Mouse (Mus musculus) intestine, embryonic 15.5 days (tissue): ENCODE results near the gene Ergic1. TPM values are rescaled to one million over a fixed set of nuclear protein-coding genes. Genes with fewer than 3 reads are reported as not detected.

Experiments
- ATAC-seq: fragments of 200-750 bp; cut with Nextera tagmentation; 2 replicates; pipeline ENCODE4 v1.8.0; 2017; ENCODE audit warnings: moderate TSS enrichment, moderate library complexity
- H3K27ac ChIP-seq: fragments of 300-500 bp; sonication (generic); 2 replicates; pipeline ENCODE4 v1.5.1; 2015; ENCODE audit warnings: mild to moderate bottlenecking, inconsistent platforms
- H3K27me3 ChIP-seq: fragments of 300-500 bp; sonication (generic); replicated peaks from 2 replicates; pipeline ENCODE4 v1.6.1; 2015; ENCODE audit warnings: inconsistent platforms
- H3K36me3 ChIP-seq: fragments of 300-500 bp; sonication (generic); 2 replicates; pipeline ENCODE4 v1.6.1; 2015; ENCODE audit warnings: inconsistent platforms
- H3K4me1 ChIP-seq: fragments of 300-500 bp; sonication (generic); replicated peaks from 2 replicates; pipeline ENCODE4 v1.6.1; 2015; ENCODE audit warnings: inconsistent platforms
- H3K4me2 ChIP-seq: fragments of 300-500 bp; sonication (generic); replicated peaks from 2 replicates; pipeline ENCODE4 v1.6.1; 2015; ENCODE audit warnings: mild to moderate bottlenecking, inconsistent platforms
- H3K4me3 ChIP-seq: fragments of 300-500 bp; sonication (generic); replicated peaks from 2 replicates; pipeline ENCODE4 v1.5.1; 2015; ENCODE audit warnings: inconsistent platforms
- H3K9ac ChIP-seq: fragments of 300-500 bp; sonication (generic); 2 replicates; pipeline ENCODE4 v1.6.1; 2015; ENCODE audit warnings: inconsistent platforms
- H3K9me3 ChIP-seq: fragments of 300-500 bp; sonication (generic); 2 replicates; pipeline ENCODE4 v1.6.1; 2016; ENCODE audit warnings: inconsistent platforms
- WGBS: fragments of 180-500 bp; shearing (Covaris S2); methylation state at CpG from one replicate; pipeline ENCODE4 v1.1.7; 2015; 5-methylcytosine and 5-hydroxymethylcytosine counted together
- polyA plus RNA-seq: library from polyadenylated mRNA; unstranded; fragments of >200 nt; fragmentation: Nextera tagmentation; extraction: Ambion mirVana; gene quantifications from 2 replicates; pipeline ENCODE4 v1.2.1, GENCODE M21; 2015

Gene Ergic1
- polyA plus RNA-seq, 1 experiment from 2014 or later = 97.0 TPM

GRCm38 (mm10) chr17:26528751-26529150 is 32.5 kb upstream of the Ergic1 start:
- no peak overlapping the region for H3K4me2 ChIP-seq
- 87% methylated on average over 6 of the region's 6 CpGs for WGBS

GRCm38 (mm10) chr17:26529791-26530241 is 31.5 kb upstream of the Ergic1 start:
- Histone ChIP-seq H3K9me3 (no peaks in the 10 kb centered on the region), H3K4me3 (no peak overlapping the region), H3K27ac (no peak overlapping the region), H3K27me3 (no peaks in the 10 kb centered on the region), H3K4me1 (peaks cover 10% of the 10 kb centered on the region; the same call in 1 of the 2 replicates), H3K36me3 (no peaks in the 10 kb centered on the region), H3K4me2 (no peak overlapping the region), H3K9ac (no peak overlapping the region)
- no peak for ATAC-seq
- 73% methylated on average over 5 of the region's 5 CpGs for WGBS

More at GRCm38 (mm10) chr17:26528751-26529150, 32.5 kb upstream of the Ergic1 start:
- Histone ChIP-seq H3K4me1 (peaks cover 6% of the 10 kb centered on the region; the same call in 1 of the 2 replicates), H3K4me3 (no peak overlapping the region), H3K27me3 (no peaks in the 10 kb centered on the region), H3K27ac (no peak overlapping the region), H3K9ac (no peak overlapping the region), H3K9me3 (no peaks in the 10 kb centered on the region), H3K36me3 (no peaks in the 10 kb centered on the region)
- no peak for ATAC-seq

- 39% methylated on average over 3 of the region's 3 CpGs for WGBS
- Histone ChIP-seq H3K9me3 (no peaks in the 10 kb centered on the region), H3K4me3 (no peak overlapping the region), H3K36me3 (no peaks in the 10 kb centered on the region), H3K27me3 (no peaks in the 10 kb centered on the region), H3K4me1 (peaks cover 10% of the 10 kb centered on the region; the same call in 1 of the 2 replicates), H3K4me2 (no peak overlapping the region), H3K9ac (no peak overlapping the region), H3K27ac (0 out of 2 replicates have a peak overlapping the region, but pooled peaks have one; percentile 40)
- peak; percentile 41 for ATAC-seq
Observed at GRCm38 (mm10) chr17:26530590-26531081, 30.7 kb upstream of the Ergic1 start.

GRCm38 (mm10) chr17:26531395-26532027 is 29.8 kb upstream of the Ergic1 start:
- 88% methylated on average over 7 of the region's 7 CpGs for WGBS
- no peaks in the 10 kb centered on the region for H3K27me3 ChIP-seq
- H3K9ac ChIP-seq = no peak overlapping the region
- H3K4me3 ChIP-seq = no peak overlapping the region
- peaks cover 10% of the 10 kb centered on the region; the same call in 1 of the 2 replicates for H3K4me1 ChIP-seq
- no peak overlapping the region for H3K4me2 ChIP-seq
- no peaks in the 10 kb centered on the region for H3K36me3 ChIP-seq
- ATAC-seq = no peak
- no peaks in the 10 kb centered on the region for H3K9me3 ChIP-seq
- H3K27ac ChIP-seq = no peak overlapping the region

GRCm38 (mm10) chr17:26532476-26533045 is 28.7 kb upstream of the Ergic1 start:
- peaks cover 10% of the 10 kb centered on the region; the same call in 1 of the 2 replicates for H3K4me1 ChIP-seq
- H3K4me2 ChIP-seq = no peak overlapping the region
- WGBS = 62% methylated on average over 4 of the region's 4 CpGs
- no peaks in the 10 kb centered on the region for H3K27me3 ChIP-seq
- H3K27ac ChIP-seq = no peak overlapping the region
- ATAC-seq = no peak
- no peak overlapping the region for H3K9ac ChIP-seq
- no peaks in the 10 kb centered on the region for H3K9me3 ChIP-seq
- H3K36me3 ChIP-seq = no peaks in the 10 kb centered on the region
- H3K4me3 ChIP-seq = no peak overlapping the region

GRCm38 (mm10) chr17:26533871-26534372 is 27.4 kb upstream of the Ergic1 start:
- Histone ChIP-seq H3K36me3 (no peaks in the 10 kb centered on the region), H3K4me2 (no peak overlapping the region), H3K27ac (no peak overlapping the region), H3K4me1 (peaks cover 10% of the 10 kb centered on the region; the same call in 1 of the 2 replicates), H3K9me3 (no peaks in the 10 kb centered on the region), H3K27me3 (no peaks in the 10 kb centered on the region), H3K9ac (no peak overlapping the region), H3K4me3 (no peak overlapping the region)
- ATAC-seq = no peak
- WGBS = 50% methylated on average over 5 of the region's 5 CpGs

GRCm38 (mm10) chr17:26534695-26535094 is 26.6 kb upstream of the Ergic1 start:
- Histone ChIP-seq H3K9ac (no peak overlapping the region), H3K4me1 (peaks cover 10% of the 10 kb centered on the region; the same call in 1 of the 2 replicates), H3K27me3 (no peaks in the 10 kb centered on the region), H3K27ac (no peak overlapping the region), H3K4me2 (no peak overlapping the region), H3K9me3 (no peaks in the 10 kb centered on the region), H3K36me3 (no peaks in the 10 kb centered on the region), H3K4me3 (no peak overlapping the region)
- WGBS = 93% methylated on average over 5 of the region's 5 CpGs
- no peak for ATAC-seq

GRCm38 (mm10) chr17:26535251-26536136 is 25.8 kb upstream of the Ergic1 start:
- Histone ChIP-seq H3K27ac (no peak overlapping the region), H3K9ac (no peak overlapping the region), H3K4me1 (peaks cover 8% of the 10 kb centered on the region; the same call in 1 of the 2 replicates), H3K4me2 (no peak overlapping the region), H3K27me3 (no peaks in the 10 kb centered on the region), H3K36me3 (no peaks in the 10 kb centered on the region), H3K9me3 (no peaks in the 10 kb centered on the region), H3K4me3 (no peak overlapping the region)
- WGBS = 72% methylated on average over 7 of the region's 7 CpGs
- ATAC-seq = no peak

GRCm38 (mm10) chr17:26537722-26538471 is 23.4 kb upstream of the Ergic1 start:
- Histone ChIP-seq H3K4me3 (no peak overlapping the region), H3K4me2 (no peak overlapping the region), H3K27ac (no peak overlapping the region)

GRCm38 (mm10) chr17:26540083-26540482 is 21.2 kb upstream of the Ergic1 start:
- ATAC-seq = no peak
- WGBS = 74% methylated on average over 5 of the region's 5 CpGs
- no peaks in the 10 kb centered on the region for H3K9me3 ChIP-seq

More at GRCm38 (mm10) chr17:26537722-26538471, 23.4 kb upstream of the Ergic1 start:
- peak; percentile 85 for ATAC-seq
- Histone ChIP-seq H3K27me3 (no peaks in the 10 kb centered on the region), H3K36me3 (no peaks in the 10 kb centered on the region), H3K4me1 (0 out of 2 replicates have a peak, but pooled peaks cover 5% of the 10 kb centered on the region), H3K9me3 (no peaks in the 10 kb centered on the region), H3K9ac (no peak overlapping the region)
- 24% methylated on average over 6 of the region's 6 CpGs for WGBS

GRCm38 (mm10) chr17:26544319-26544963 is 16.8 kb upstream of the Ergic1 start:
- 72% methylated on average over 8 of the region's 8 CpGs for WGBS
- ATAC-seq = no peak
- Histone ChIP-seq H3K4me2 (no peak overlapping the region), H3K27me3 (no peaks in the 10 kb centered on the region), H3K9me3 (no peaks in the 10 kb centered on the region), H3K36me3 (no peaks in the 10 kb centered on the region), H3K4me1 (peaks cover 10% of the 10 kb centered on the region; the same call in 1 of the 2 replicates), H3K27ac (no peak overlapping the region), H3K4me3 (no peak overlapping the region), H3K9ac (no peak overlapping the region)

More at GRCm38 (mm10) chr17:26540083-26540482, 21.2 kb upstream of the Ergic1 start:
- Histone ChIP-seq H3K4me3 (no peak overlapping the region), H3K9ac (no peak overlapping the region), H3K4me1 (no peaks in the 10 kb centered on the region), H3K27ac (no peak overlapping the region), H3K36me3 (no peaks in the 10 kb centered on the region), H3K27me3 (no peaks in the 10 kb centered on the region), H3K4me2 (no peak overlapping the region)
